Mouse (Mus musculus): ENCODE data around the gene Wdr5b. TPM values are rescaled to one million over a fixed set of nuclear protein-coding genes. Genes with fewer than 3 reads are reported as not detected.

Wdr5b gene
- polyA plus RNA-seq, 1 experiment from 2014 or later = 14.5 TPM

- under 1% methylated on average over 81 of the region's 81 CpGs for WGBS
- peaks cover 34% of the 10 kb centered on the region for H3K4me1 ChIP-seq (replicated peaks)
- no peaks in the 10 kb centered on the region for H3K27me3 ChIP-seq
- ATAC-seq = peak; percentile 98
- H3K9ac ChIP-seq (replicated peaks) = peak within 1 kb of the TSS; percentile 84
- H3K4me3 ChIP-seq (replicated peaks) = peak within 1 kb of the TSS; percentile 62
- 0 out of 2 replicates have a peak, but pooled peaks cover 3% of the 10 kb centered on the region for H3K36me3 ChIP-seq
- H3K4me2 ChIP-seq (replicated peaks) = peak within 1 kb of the TSS; percentile 79
- H3K9me3 ChIP-seq = no peaks in the 10 kb centered on the region
- peak within 1 kb of the TSS; percentile 98 for H3K27ac ChIP-seq
Observed at GRCm38 (mm10) chr16:36071450-36072379, 30.7 kb downstream of the Wdr5b start, which contains the start of the genes Fam162a and Ccdc58. TSS of gene Fam162a (minus strand) at chr16:36071594. TSS of gene Ccdc58 (plus strand) at chr16:36071685.

- Histone ChIP-seq H3K4me3 (replicated peaks) (peak overlapping the region; percentile 62), H3K4me2 (replicated peaks) (peak overlapping the region; percentile 79), H3K27me3 (no peaks in the 10 kb centered on the region), H3K27ac (peak overlapping the region; percentile 98; the same call in 1 of the 2 replicates), H3K36me3 (0 out of 2 replicates have a peak, but pooled peaks cover 3% of the 10 kb centered on the region), H3K4me1 (replicated peaks) (peaks cover 34% of the 10 kb centered on the region), H3K9me3 (no peaks in the 10 kb centered on the region), H3K9ac (replicated peaks) (peak overlapping the region; percentile 84)
- whole genome bisulfite sequencing = 31% methylated on average over 8 of the region's 8 CpGs
- no peak for ATAC-seq
Observed at GRCm38 (mm10) chr16:36072410-36073011, 31.5 kb downstream of the Wdr5b start.

GRCm38 (mm10) chr16:36074772-36075171 lies 33.8 kb downstream of the Wdr5b start:
- Histone ChIP-seq H3K27me3 (no peaks in the 10 kb centered on the region), H3K27ac (no peak overlapping the region), H3K4me3 (replicated peaks) (no peak overlapping the region), H3K4me1 (replicated peaks) (peaks cover 15% of the 10 kb centered on the region), H3K9me3 (no peaks in the 10 kb centered on the region), H3K36me3 (no peaks in the 10 kb centered on the region), H3K9ac (replicated peaks) (no peak overlapping the region), H3K4me2 (replicated peaks) (no peak overlapping the region)
- 94% methylated on average over 3 of the region's 3 CpGs for WGBS
- no peak for ATAC-seq

GRCm38 (mm10) chr16:36079916-36080315 lies 38.9 kb downstream of the Wdr5b start:
- ATAC-seq = no peak
- Histone ChIP-seq H3K27me3 (no peaks in the 10 kb centered on the region), H3K9me3 (no peaks in the 10 kb centered on the region), H3K9ac (replicated peaks) (no peak overlapping the region), H3K4me2 (replicated peaks) (no peak overlapping the region), H3K36me3 (0 out of 2 replicates have a peak, but pooled peaks cover 12% of the 10 kb centered on the region), H3K4me3 (replicated peaks) (no peak overlapping the region), H3K27ac (no peak overlapping the region), H3K4me1 (replicated peaks) (no peaks in the 10 kb centered on the region)
- WGBS = over 99% methylated on average over 3 of the region's 3 CpGs

GRCm38 (mm10) chr16:36087846-36088245 lies 46.9 kb downstream of the Wdr5b start:
- no peak overlapping the region for H3K4me3 ChIP-seq (replicated peaks)
- peaks cover 48% of the 10 kb centered on the region for H3K36me3 ChIP-seq
- no peak for ATAC-seq
- H3K9ac ChIP-seq (replicated peaks) = no peak overlapping the region
- no peaks in the 10 kb centered on the region for H3K9me3 ChIP-seq
- WGBS = 92% methylated on average over 4 of the region's 4 CpGs
- no peak overlapping the region for H3K4me2 ChIP-seq (replicated peaks)
- H3K4me1 ChIP-seq (replicated peaks) = no peaks in the 10 kb centered on the region
- H3K27ac ChIP-seq = no peak overlapping the region
- no peaks in the 10 kb centered on the region for H3K27me3 ChIP-seq

- H3K27ac ChIP-seq = no peak overlapping the region
- H3K36me3 ChIP-seq = peaks cover 39% of the 10 kb centered on the region
- no peaks in the 10 kb centered on the region for H3K4me1 ChIP-seq (replicated peaks)
- no peak overlapping the region for H3K4me2 ChIP-seq (replicated peaks)
- H3K9ac ChIP-seq (replicated peaks) = no peak overlapping the region
- no peak overlapping the region for H3K4me3 ChIP-seq (replicated peaks)
- ATAC-seq = no peak
- no peaks in the 10 kb centered on the region for H3K27me3 ChIP-seq
- H3K9me3 ChIP-seq = no peaks in the 10 kb centered on the region
- WGBS = 88% methylated on average over 7 of the region's 7 CpGs
Observed at GRCm38 (mm10) chr16:36089065-36089464, 48.1 kb downstream of the Wdr5b start.

GRCm38 (mm10) chr16:36089850-36090616 lies 49.0 kb downstream of the Wdr5b start:
- peaks cover 37% of the 10 kb centered on the region for H3K36me3 ChIP-seq
- no peak overlapping the region for H3K4me2 ChIP-seq (replicated peaks)
- H3K27ac ChIP-seq = no peak overlapping the region
- ATAC-seq = no peak
- 79% methylated on average over 8 of the region's 8 CpGs for WGBS
- H3K27me3 ChIP-seq = no peaks in the 10 kb centered on the region
- H3K4me1 ChIP-seq (replicated peaks) = no peaks in the 10 kb centered on the region
- no peaks in the 10 kb centered on the region for H3K9me3 ChIP-seq
- H3K9ac ChIP-seq (replicated peaks) = no peak overlapping the region
- no peak overlapping the region for H3K4me3 ChIP-seq (replicated peaks)

- Histone ChIP-seq H3K4me2 (replicated peaks) (no peak overlapping the region), H3K36me3 (peaks cover 29% of the 10 kb centered on the region), H3K27me3 (no peaks in the 10 kb centered on the region), H3K27ac (no peak overlapping the region), H3K9ac (replicated peaks) (no peak overlapping the region), H3K4me1 (replicated peaks) (no peaks in the 10 kb centered on the region), H3K9me3 (no peaks in the 10 kb centered on the region), H3K4me3 (replicated peaks) (no peak overlapping the region)
- no peak for ATAC-seq
- WGBS = 87% methylated on average over 11 of the region's 11 CpGs
Observed at GRCm38 (mm10) chr16:36090785-36091509, 50.0 kb downstream of the Wdr5b start.

Other genes starting within 250 kb of the Wdr5b start
- 0.24 and 0.35 TPM in 2 replicates for gene Parp14, start 169.6 kb upstream of the Wdr5b start, polyA plus RNA-seq (2015; fragmentation: Nextera tagmentation; extraction: Ambion mirVana)
- 1.5 and 1.8 TPM in 2 replicates for gene Parp9, start 102.7 kb upstream of the Wdr5b start, polyA plus RNA-seq (2015; fragmentation: Nextera tagmentation; extraction: Ambion mirVana)
- 1.3 and 1.4 TPM in 2 replicates for gene Dtx3l, start 102.0 kb upstream of the Wdr5b start, polyA plus RNA-seq (2015; fragmentation: Nextera tagmentation; extraction: Ambion mirVana)
- gene Kpna1, start 62.4 kb upstream of the Wdr5b start, polyA plus RNA-seq (2015; fragmentation: Nextera tagmentation; extraction: Ambion mirVana) = 79.8 and 84.1 TPM in 2 replicates
- 158 and 170 TPM in 2 replicates for gene Fam162a, start 30.4 kb downstream of the Wdr5b start, polyA plus RNA-seq (2015; fragmentation: Nextera tagmentation; extraction: Ambion mirVana)
- gene Ccdc58, start 30.5 kb downstream of the Wdr5b start, polyA plus RNA-seq (2015; fragmentation: Nextera tagmentation; extraction: Ambion mirVana) = 44.8 and 45.6 TPM in 2 replicates
- gene Csta1, start 90.1 kb downstream of the Wdr5b start, polyA plus RNA-seq (2015; fragmentation: Nextera tagmentation; extraction: Ambion mirVana) = not detected in 2 replicates
- 0.59 TPM in 1 of 2 replicates, not detected in the other for gene Stfa2l1, start 115.6 kb downstream of the Wdr5b start, polyA plus RNA-seq (2015; fragmentation: Nextera tagmentation; extraction: Ambion mirVana)
- gene Gm5483, start 143.0 kb downstream of the Wdr5b start, polyA plus RNA-seq (2015; fragmentation: Nextera tagmentation; extraction: Ambion mirVana) = 1.1 TPM in 1 of 2 replicates, not detected in the other
- gene Gm5416, start 169.2 kb downstream of the Wdr5b start, polyA plus RNA-seq (2015; fragmentation: Nextera tagmentation; extraction: Ambion mirVana) = not detected in 2 replicates
- 1.4 TPM in 1 of 2 replicates, not detected in the other for gene 2010005H15Rik, start 180.3 kb downstream of the Wdr5b start, polyA plus RNA-seq (2015; fragmentation: Nextera tagmentation; extraction: Ambion mirVana)
- gene Stfa1, start 235.8 kb downstream of the Wdr5b start, polyA plus RNA-seq (2015; fragmentation: Nextera tagmentation; extraction: Ambion mirVana) = 0.48 and 1.0 TPM in 2 replicates

Measured in midbrain, embryonic 13.5 days (tissue).